Mouse (Mus musculus) heart, postnatal 0 days (tissue): ENCODE results near the gene F2rl2.

ENCODE experiments used
- CTCF ChIP-seq: IDR thresholded peaks from 2 replicates; pipeline ENCODE4 v1.5.1; 2016; ENCODE audit warnings: antibody characterized with exemption, control low read depth, low read depth
- EP300 ChIP-seq: IDR thresholded peaks from 2 replicates; pipeline ENCODE4 v1.6.1; 2016; ENCODE audit warnings: antibody characterized with exemption, low read depth

GRCm38 (mm10) chr13:95712054-95712453, 15.4 kb downstream of the F2rl2 start:
- TF ChIP-seq CTCF (no peak), EP300 (no peak)
